Mouse (Mus musculus) layer of hippocampus, adult 2 months (tissue): ENCODE measurements at regions not wholly inside any gene's neighbourhood (a gene's known extent, or its start where the extent isn't known, plus 50 kb on each side); places are given as distances from the start of the nearest gene placed in this dataset.

Experiments used
- DNase-seq, 2 experiments: peaks; one replicate each; pipeline ENCODE4 v3.0.0; 2022; ENCODE audit warnings: low spot score in 2 of 2
- H3K27ac ChIP-seq: fragments of 200-600 bp; 2 replicates; pipeline ENCODE4 v1.8.1; 2022
- H3K4me3 ChIP-seq: fragments of 200-600 bp; 2 replicates; pipeline ENCODE4 v1.8.1; 2022; ENCODE audit warnings: mild to moderate bottlenecking
- CTCF ChIP-seq: fragments of 200-600 bp; conservative IDR thresholded peaks from 2 replicates; pipeline ENCODE4 v1.8.1; 2022; ENCODE audit warnings: antibody characterized with exemption, mild to moderate bottlenecking, moderate library complexity

GRCm38 (mm10) chr9:89858005-89858404, 51.7 kb upstream of the Rasgrf1 start:
- Histone ChIP-seq H3K4me3 (no peak overlapping the region), H3K27ac (peak overlapping the region; percentile 51; the same call in 1 of the 2 replicates)
- DNase-seq, result peak in 1 of 2 experiments; percentile 28
- TF ChIP-seq CTCF, result no peak

- DNase-seq, result peak; percentile 76 to 82
- TF ChIP-seq CTCF, result no peak
- H3K4me3 ChIP-seq, result no peak overlapping the region
- H3K27ac ChIP-seq, result peak overlapping the region; percentile 87
These were observed 59.0 kb upstream of the Rasgrf1 start for GRCm38 (mm10) chr9:89850491-89851282.

- DNase-seq, result peak; percentile 41 to 51
- TF ChIP-seq CTCF, result no peak
- Histone ChIP-seq H3K4me3 (no peak overlapping the region), H3K27ac (peak overlapping the region; percentile 87)
These were observed 59.8 kb upstream of the Rasgrf1 start for GRCm38 (mm10) chr9:89849947-89850346.

- Histone ChIP-seq H3K27ac (peak overlapping the region; percentile 32; the same call in 1 of the 2 replicates), H3K4me3 (no peak overlapping the region)
- no peak for TF ChIP-seq CTCF
- DNase-seq, result no peak
These were observed 61.1 kb upstream of the Rasgrf1 start for GRCm38 (mm10) chr9:89848571-89848970.

GRCm38 (mm10) chr9:89846973-89847372, 62.7 kb upstream of the Rasgrf1 start:
- no peak for TF ChIP-seq CTCF
- H3K4me3 ChIP-seq, result no peak overlapping the region
- DNase-seq, result no peak
- no peak overlapping the region for H3K27ac ChIP-seq

- Histone ChIP-seq H3K4me3 (no peak overlapping the region), H3K27ac (peak overlapping the region; percentile 83)
- TF ChIP-seq CTCF, result no peak
- no peak for DNase-seq
These were observed 67.0 kb upstream of the Rasgrf1 start for GRCm38 (mm10) chr9:89842776-89843089.

- TF ChIP-seq CTCF, result no peak
- peak in 1 of 2 experiments; percentile 66 for DNase-seq
- Histone ChIP-seq H3K4me3 (peak overlapping the region; percentile 22; the same call in 1 of the 2 replicates), H3K27ac (peak overlapping the region; percentile 83)
These were observed 67.6 kb upstream of the Rasgrf1 start for GRCm38 (mm10) chr9:89841866-89842775.

GRCm38 (mm10) chr9:89841371-89841770, 68.3 kb upstream of the Rasgrf1 start:
- H3K4me3 ChIP-seq, result no peak overlapping the region
- no peak for DNase-seq
- no peak for TF ChIP-seq CTCF
- peak overlapping the region; percentile 83 for H3K27ac ChIP-seq

GRCm38 (mm10) chr9:89836454-89837245, 73.1 kb upstream of the Rasgrf1 start:
- H3K4me3 ChIP-seq, result no peak overlapping the region
- TF ChIP-seq CTCF, result no peak
- no peak overlapping the region for H3K27ac ChIP-seq

GRCm38 (mm10) chr9:89833596-89833995, 76.1 kb upstream of the Rasgrf1 start:
- no peak overlapping the region for H3K27ac ChIP-seq
- no peak for TF ChIP-seq CTCF

More at GRCm38 (mm10) chr9:89836454-89837245, 73.1 kb upstream of the Rasgrf1 start:
- DNase-seq, result no peak

GRCm38 (mm10) chr9:89831855-89832254, 77.9 kb upstream of the Rasgrf1 start:
- no peak for DNase-seq
- H3K4me3 ChIP-seq, result no peak overlapping the region
- no peak overlapping the region for H3K27ac ChIP-seq
- no peak for TF ChIP-seq CTCF

More at GRCm38 (mm10) chr9:89833596-89833995, 76.1 kb upstream of the Rasgrf1 start:
- no peak overlapping the region for H3K4me3 ChIP-seq
- no peak for DNase-seq

GRCm38 (mm10) chr9:89828156-89828555, 81.6 kb upstream of the Rasgrf1 start:
- DNase-seq, result no peak
- Histone ChIP-seq H3K27ac (no peak overlapping the region), H3K4me3 (no peak overlapping the region)
- no peak for TF ChIP-seq CTCF
